ENCODE assay signal across 20 mouse cellular contexts in the genomic region with DNA sequence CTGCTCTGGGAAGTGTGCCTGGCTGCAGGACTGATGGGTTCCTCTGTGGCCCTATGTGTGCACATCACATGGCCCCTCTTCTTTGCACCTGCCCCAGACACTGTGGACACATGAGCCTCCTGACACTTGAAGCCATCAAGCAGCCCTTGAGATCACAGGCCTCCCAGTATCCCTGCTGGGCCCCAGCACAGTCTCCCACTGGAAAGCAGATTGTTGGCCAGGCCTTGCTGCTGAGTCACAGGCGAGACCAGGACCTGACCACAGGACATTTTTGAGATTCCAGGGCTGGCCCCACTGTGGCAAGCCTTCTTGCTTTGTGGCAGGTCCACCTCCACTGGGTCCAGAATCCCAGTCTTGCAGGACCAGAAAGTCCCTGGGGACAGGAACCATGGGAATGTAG.
DNase-seq lines count a peak whose midpoint lies in the region; ATAC-seq lines count a peak whose summit lies in the region.
"Had no signal": no experiment of that assay in that cellular context is flagged by ENCODE, and none has a peak within 500 bp of the region (broad histone marks: within the 10 kb centered on the region; RNA-seq: fewer than 3 reads in every experiment).

No protein-coding gene starts in this region.

- H3K36me3 ChIP-seq in kidney, embryonic 16.5 days (ENCODE audit: insufficient read depth, low read length), result no peaks in the 10 kb centered on the region
- H3K36me3 ChIP-seq in midbrain, embryonic 10.5 days, result no peaks in the 10 kb centered on the region
- no peaks in the 10 kb centered on the region for H3K36me3 ChIP-seq in midbrain, embryonic 14.5 days (ENCODE audit: control insufficient read depth, insufficient read depth, low read length)
- no peaks in the 10 kb centered on the region for H3K36me3 ChIP-seq in embryonic facial prominence, embryonic 14.5 days (ENCODE audit: control insufficient read depth, insufficient read depth, low read length)
- H3K36me3 ChIP-seq: G1E; hindbrain, embryonic 15.5 days; midbrain, embryonic 12.5 days had no signal

- peak; percentile 8 for DNase-seq in kidney, adult 11 months
- DNase-seq in midbrain, embryonic 10.5 days (ENCODE audit: low spot score), result no peak
- DNase-seq in midbrain, embryonic 14.5 days, result no peak
- DNase-seq in embryonic facial prominence, embryonic 14.5 days (ENCODE audit: low spot score), result peak; percentile 7
- no peak for DNase-seq in layer of hippocampus, postnatal 14 days (ENCODE audit: low spot score in 2 of 2)
- DNase-seq: adrenal gland, adult 8-10 months; cerebellum, adult 11 months; gastrocnemius, postnatal 10 days; heart, adult 2 months; layer of hippocampus, postnatal 36 days; liver; liver, postnatal 0 days; retina, postnatal 1 day had no signal

- no peaks in the 10 kb centered on the region for H3K27me3 ChIP-seq in kidney, embryonic 16.5 days (ENCODE audit: insufficient read depth, low read length)
- no peaks in the 10 kb centered on the region for H3K27me3 ChIP-seq in midbrain, embryonic 10.5 days (ENCODE audit: low read depth, poor library complexity, severe bottlenecking)
- H3K27me3 ChIP-seq in midbrain, embryonic 14.5 days (ENCODE audit: control insufficient read depth, insufficient read depth, low read length), result no peaks in the 10 kb centered on the region
- no peaks in the 10 kb centered on the region for H3K27me3 ChIP-seq in embryonic facial prominence, embryonic 14.5 days (replicated peaks; ENCODE audit: control insufficient read depth, insufficient read depth, low read length)
- H3K27me3 ChIP-seq: hindbrain, embryonic 15.5 days; midbrain, embryonic 12.5 days had no signal

- H3K4me1 ChIP-seq in kidney, embryonic 16.5 days (ENCODE audit: insufficient read depth, low read length), result peaks cover 16% of the 10 kb centered on the region
- H3K4me1 ChIP-seq in midbrain, embryonic 10.5 days, result no peaks in the 10 kb centered on the region
- H3K4me1 ChIP-seq in midbrain, embryonic 14.5 days (ENCODE audit: control insufficient read depth, insufficient read depth, low read length), result no peaks in the 10 kb centered on the region
- peaks cover 10% of the 10 kb centered on the region for H3K4me1 ChIP-seq in embryonic facial prominence, embryonic 14.5 days (ENCODE audit: control insufficient read depth, insufficient read depth, low read length)
- H3K4me1 ChIP-seq: hindbrain, embryonic 15.5 days; midbrain, embryonic 12.5 days had no signal

- no peak overlapping the region for H3K27ac ChIP-seq in kidney, embryonic 16.5 days (ENCODE audit: low read length)
- 0 out of 2 replicates have a peak overlapping the region, but pooled peaks have one; percentile 39 for H3K27ac ChIP-seq in midbrain, embryonic 10.5 days (replicated peaks)
- H3K27ac ChIP-seq in midbrain, embryonic 14.5 days (replicated peaks; ENCODE audit: low read depth, low read length), result no peak overlapping the region
- H3K27ac ChIP-seq in embryonic facial prominence, embryonic 14.5 days (replicated peaks; ENCODE audit: low read depth, low read length), result no peak overlapping the region
- H3K27ac ChIP-seq: heart, adult 2 months; hindbrain, embryonic 15.5 days; midbrain, embryonic 12.5 days had no signal

- 50% methylated on average over 1 of the region's 1 CpGs for WGBS in kidney, embryonic 16.5 days
- whole genome bisulfite sequencing in midbrain, embryonic 10.5 days, result 77% methylated on average over 1 of the region's 1 CpGs
- WGBS in midbrain, embryonic 14.5 days, result 82% methylated on average over 1 of the region's 1 CpGs
- WGBS in embryonic facial prominence, embryonic 14.5 days, result 44% methylated on average over 1 of the region's 1 CpGs

- ATAC-seq in kidney, embryonic 16.5 days (ENCODE audit: low FRiP score, low TSS enrichment), result no peak
- ATAC-seq in midbrain, embryonic 14.5 days (ENCODE audit: low FRiP score, low TSS enrichment), result no peak
- ATAC-seq in embryonic facial prominence, embryonic 14.5 days (ENCODE audit: low read depth), result no peak; the same call in 1 of the 2 replicates
- no peak for ATAC-seq in frontal cortex, adult (ENCODE audit: low TSS enrichment)
- ATAC-seq: CD4-positive, CD25-positive, alpha-beta regulatory T cell, adult 4 months; intestine, embryonic 16.5 days; liver, postnatal 0 days had no signal

- no peaks in the 10 kb centered on the region for H3K9me3 ChIP-seq in kidney, embryonic 16.5 days (ENCODE audit: low read length)
- no peaks in the 10 kb centered on the region; the same call in 1 of the 2 replicates for H3K9me3 ChIP-seq in midbrain, embryonic 10.5 days (replicated peaks)
- H3K9me3 ChIP-seq in midbrain, embryonic 14.5 days (ENCODE audit: control insufficient read depth, low read length), result no peaks in the 10 kb centered on the region
- no peaks in the 10 kb centered on the region for H3K9me3 ChIP-seq in embryonic facial prominence, embryonic 14.5 days (ENCODE audit: control insufficient read depth, low read length)
- H3K9me3 ChIP-seq: G1E; hindbrain, embryonic 15.5 days; midbrain, embryonic 12.5 days had no signal

- H3K4me3 ChIP-seq in kidney, embryonic 16.5 days (ENCODE audit: low read length), result no peak overlapping the region
- H3K4me3 ChIP-seq in midbrain, embryonic 10.5 days, result no peak overlapping the region
- no peak overlapping the region for H3K4me3 ChIP-seq in midbrain, embryonic 14.5 days (replicated peaks; ENCODE audit: low read depth, low read length)
- H3K4me3 ChIP-seq in embryonic facial prominence, embryonic 14.5 days (ENCODE audit: low read depth, low read length), result no peak overlapping the region
- H3K4me3 ChIP-seq: heart, adult 2 months; hindbrain, embryonic 15.5 days; midbrain, embryonic 12.5 days had no signal

- no peak overlapping the region for H3K9ac ChIP-seq in kidney, embryonic 16.5 days (replicated peaks; ENCODE audit: low read length)
- no peak overlapping the region for H3K9ac ChIP-seq in midbrain, embryonic 14.5 days (replicated peaks; ENCODE audit: low read length)
- H3K9ac ChIP-seq in embryonic facial prominence, embryonic 14.5 days (ENCODE audit: low read depth, low read length), result no peak overlapping the region
- H3K9ac ChIP-seq: hindbrain, embryonic 15.5 days; liver, postnatal 0 days; midbrain, embryonic 12.5 days had no signal

- no peak overlapping the region for H3K4me2 ChIP-seq in kidney, embryonic 16.5 days (replicated peaks; ENCODE audit: low read depth, low read length)
- H3K4me2 ChIP-seq in midbrain, embryonic 14.5 days (ENCODE audit: low read length), result no peak overlapping the region
- no peak overlapping the region for H3K4me2 ChIP-seq in embryonic facial prominence, embryonic 14.5 days (ENCODE audit: low read depth, low read length)
- H3K4me2 ChIP-seq: hindbrain, embryonic 15.5 days; midbrain, embryonic 12.5 days had no signal

Comparison
In these comparisons a context has a peak if more than half of its experiments do, and no peak if none do; other contexts are left out.
1. DNase-seq: peak in kidney, adult 11 months (single experiment) and embryonic facial prominence, embryonic 14.5 days (single experiment); none in midbrain, embryonic 10.5 days (single experiment), midbrain, embryonic 14.5 days (single experiment) and layer of hippocampus, postnatal 14 days (0 of 2).